Mouse (Mus musculus) spleen, postnatal 36 days (tissue): ENCODE results near the gene Tmem145.
"Not testable (repeated sequence)": the region's sequence is repeated elsewhere in the genome, so short reads cannot be mapped to it uniquely, and the experiment has no call there.

ENCODE experiments used
- DNase-seq, 2 experiments: peaks; one replicate each; pipeline ENCODE4 v3.0.0; 2022; ENCODE audit warnings: low spot score in 2 of 2, mixed read lengths in 1 of 2

The Tmem145 gene

DNA sequence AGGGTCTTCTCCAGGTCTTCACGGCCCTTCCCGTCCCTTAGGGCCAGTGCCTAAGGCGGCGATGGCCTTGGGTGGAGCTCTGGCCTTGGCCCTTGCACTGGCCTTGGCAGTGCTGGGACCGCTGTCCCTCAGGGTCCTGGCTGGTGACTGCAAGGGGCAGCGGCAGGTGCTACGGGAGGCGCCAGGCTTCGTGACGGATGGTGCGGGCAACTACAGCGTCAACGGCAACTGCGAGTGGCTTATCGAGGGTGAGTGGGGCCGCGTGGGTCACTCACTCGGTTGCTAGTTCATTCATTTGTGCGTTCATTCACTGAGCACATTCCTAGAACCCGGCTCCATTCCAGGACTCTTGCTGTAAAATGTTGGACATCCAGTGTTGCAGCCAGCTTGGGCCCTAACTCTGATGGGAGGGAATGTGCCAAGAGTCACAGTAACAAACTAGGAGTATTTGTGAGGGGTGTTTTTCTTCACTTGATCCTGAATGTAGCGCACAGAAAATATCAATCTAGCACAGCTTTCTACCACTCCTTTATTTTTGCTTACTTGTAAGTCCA, 11.6 kb downstream of the Tmem145 start:
- no peak for DNase-seq

DNA sequence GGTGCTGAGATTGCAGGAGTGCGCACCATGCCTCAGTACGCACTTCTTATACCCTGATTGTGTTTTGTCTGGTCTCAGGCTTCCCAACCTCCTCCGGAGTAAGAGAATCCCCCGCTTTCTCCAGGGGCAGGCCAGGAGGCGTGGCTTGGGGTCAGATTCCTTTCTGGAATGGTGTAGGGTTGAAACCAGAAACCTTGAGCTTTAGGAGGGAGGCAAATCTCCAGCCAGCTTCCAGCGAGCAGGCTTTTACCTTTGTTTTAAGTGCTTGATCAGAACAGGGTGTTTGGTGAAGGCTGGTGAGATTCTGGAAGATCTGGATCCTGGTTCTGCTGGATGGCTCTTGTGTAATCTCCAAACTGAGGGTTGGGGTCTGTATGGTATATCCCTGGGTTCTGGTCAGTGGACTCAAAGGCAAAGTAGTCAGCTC, 16.2 kb downstream of the Tmem145 start:
- DNase-seq, result no peak

DNA sequence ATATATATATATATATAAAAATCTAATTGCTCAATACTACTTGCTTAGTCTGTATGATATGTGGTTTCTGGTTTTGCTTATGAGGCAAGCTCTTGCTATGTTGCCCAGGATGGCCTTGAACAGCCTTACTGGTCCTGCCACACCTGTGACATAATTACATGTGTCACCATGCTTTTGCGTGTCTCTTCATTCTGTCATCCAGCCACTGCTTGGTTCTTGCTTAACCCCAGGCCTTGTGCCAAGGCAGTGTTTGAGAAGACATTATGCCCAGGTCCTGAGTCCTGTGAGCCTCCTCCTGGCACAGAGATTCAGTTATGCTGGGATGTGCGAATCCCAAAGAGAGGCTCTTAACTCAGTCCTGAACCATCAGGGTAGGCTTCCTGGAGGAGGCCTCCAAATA, 17.3 kb downstream of the Tmem145 start:
- DNase-seq, result no peak

DNA sequence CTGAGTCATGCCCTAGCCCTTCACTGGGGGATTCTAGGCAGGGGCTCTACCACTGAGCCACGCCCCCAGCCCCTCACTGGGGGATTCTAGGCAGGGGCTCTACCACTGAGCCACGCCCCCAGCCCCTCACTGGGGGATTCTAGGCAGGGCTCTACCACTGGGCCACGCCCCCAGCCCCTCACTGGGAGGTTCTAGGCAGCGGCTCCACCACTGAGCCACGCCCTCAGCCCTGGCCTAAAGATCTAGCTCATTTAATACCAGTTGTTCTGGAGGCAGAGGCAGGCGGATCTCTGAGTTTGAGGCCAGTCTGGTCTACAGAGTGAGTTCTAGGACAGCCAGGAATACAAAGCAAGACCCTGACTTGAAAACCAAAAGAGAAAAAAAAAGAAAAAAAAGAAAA, 19.5 kb downstream of the Tmem145 start:
- not testable (repeated sequence) for DNase-seq

DNA sequence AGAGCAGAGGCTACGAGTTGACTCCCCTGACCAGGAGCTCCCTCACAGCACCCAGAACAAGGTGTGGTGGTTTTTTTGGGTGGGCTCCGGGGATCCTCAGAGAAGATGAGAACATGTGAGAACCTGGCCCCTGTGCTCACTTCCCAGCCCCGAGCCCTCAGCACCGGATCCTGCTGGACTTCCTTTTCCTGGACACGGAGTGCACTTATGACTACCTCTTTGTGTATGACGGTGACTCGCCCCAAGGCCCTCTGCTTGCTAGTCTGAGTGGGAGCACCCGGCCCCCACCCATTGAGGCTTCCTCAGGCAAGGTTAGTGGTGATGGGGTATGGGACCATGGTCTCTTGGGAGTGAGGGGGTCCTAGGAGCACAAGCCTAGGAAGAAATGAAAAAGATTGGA, 20.3 kb downstream of the Tmem145 start:
- no peak for DNase-seq

DNA sequence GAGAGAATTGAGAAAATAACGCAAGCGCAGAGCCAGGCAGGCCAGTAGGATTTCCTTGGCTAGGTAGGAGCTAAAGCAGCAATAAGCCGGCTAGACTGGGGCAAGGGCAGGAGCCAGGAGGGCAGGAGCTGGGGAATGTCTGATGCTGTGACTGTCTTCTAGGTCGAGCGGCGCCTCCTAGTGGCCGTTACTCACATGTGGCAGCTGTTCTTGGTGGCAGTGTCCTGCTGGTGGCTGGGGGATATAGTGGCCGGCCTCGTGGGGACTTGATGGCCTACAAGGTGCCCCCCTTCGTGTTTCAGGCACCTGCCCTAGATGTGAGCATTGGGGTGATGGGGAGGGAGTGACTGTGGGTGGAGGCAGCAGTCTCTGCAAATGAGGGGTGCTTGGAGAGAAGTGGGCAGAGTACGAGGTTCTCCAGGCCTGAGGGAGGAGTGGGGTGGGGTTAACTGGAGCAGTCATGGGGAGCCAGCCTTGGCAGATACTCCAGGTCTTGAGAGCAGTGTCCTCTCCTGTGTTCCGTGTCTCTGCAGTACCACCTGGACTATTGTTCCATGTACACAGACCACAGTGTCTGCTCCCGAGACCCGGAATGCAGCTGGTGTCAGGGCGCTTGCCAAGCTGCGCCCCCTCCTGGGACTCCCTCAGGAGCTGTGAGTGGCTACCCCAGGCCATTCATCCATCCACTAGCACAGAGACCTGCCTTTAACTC, 27.8 kb downstream of the Tmem145 start:
- peak; percentile 68 to 70 for DNase-seq

DNA sequence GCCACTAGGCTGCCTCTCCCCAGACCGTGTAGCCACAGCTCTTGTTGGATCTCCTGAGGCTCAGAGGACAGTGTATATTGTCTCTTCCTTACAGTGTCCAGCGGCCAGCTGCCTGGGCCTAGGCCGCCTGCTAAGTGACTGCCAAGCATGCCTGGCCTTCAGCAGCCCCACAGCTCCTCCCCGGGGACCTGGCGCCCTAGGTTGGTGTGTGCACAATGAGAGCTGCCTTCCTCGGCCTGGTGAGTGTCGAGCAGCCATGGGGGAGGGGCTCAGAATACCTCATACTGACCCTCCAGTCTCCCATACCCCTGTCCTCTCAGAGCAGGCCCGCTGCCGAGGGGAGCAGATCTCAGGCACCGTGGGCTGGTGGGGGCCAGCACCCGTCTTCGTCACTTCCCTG, 28.6 kb downstream of the Tmem145 start:
- no peak for DNase-seq

DNA sequence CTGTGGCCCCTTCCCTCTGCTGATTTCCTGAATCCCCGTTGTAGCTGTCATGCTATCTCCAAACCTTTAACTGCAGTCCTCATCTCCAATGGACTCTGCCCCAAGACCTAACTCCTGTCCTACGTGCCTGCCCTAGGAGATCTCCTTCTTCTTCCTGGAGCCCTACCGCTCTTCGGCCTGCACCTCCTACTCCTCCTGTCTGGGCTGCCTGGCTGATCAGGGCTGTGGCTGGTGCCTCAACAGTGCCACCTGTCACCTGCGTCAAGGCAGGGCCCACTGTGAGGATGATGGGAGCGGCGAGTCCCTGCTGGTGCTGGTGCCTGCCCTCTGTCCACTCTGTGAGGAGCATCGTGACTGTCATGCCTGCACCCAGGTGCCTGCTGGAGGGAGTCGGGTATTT, 33.4 kb downstream of the Tmem145 start:
- DNase-seq, result no peak

DNA sequence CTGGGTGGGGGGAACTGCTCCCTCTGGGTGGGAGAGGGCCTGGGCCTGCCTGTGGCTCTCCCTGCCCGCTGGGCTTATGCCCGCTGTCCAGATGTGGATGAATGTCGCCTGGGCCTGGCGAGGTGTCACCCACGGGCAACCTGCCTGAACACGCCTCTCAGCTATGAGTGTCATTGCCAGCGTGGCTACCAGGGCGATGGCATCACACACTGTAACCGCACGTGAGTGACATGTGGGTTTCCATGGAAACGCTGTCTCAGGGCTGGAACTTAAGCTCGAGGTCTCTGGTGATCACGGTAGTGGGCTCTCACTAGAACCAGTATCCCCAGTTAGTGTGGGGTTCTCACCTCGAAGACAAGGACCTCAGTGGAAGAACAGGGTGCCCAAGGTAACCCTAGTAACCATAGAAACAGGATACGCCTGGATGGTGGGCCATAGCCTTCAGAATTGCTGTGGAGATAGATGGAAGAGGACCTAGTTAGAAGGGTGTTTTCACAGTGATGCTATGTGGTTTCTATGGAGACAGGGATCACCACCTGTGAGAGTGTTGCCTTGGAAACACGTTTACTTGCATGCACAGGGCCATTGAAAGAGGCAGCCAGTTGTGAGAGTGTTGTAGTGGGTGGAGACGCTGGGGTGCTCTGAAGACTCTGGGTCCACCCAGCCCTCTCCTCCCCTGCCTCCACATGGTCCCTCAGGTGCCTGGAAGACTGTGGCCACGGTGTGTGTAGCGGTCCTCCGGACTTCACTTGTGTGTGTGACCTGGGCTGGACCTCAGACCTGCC, 35.3 kb downstream of the Tmem145 start:
- DNase-seq, result no peak

DNA sequence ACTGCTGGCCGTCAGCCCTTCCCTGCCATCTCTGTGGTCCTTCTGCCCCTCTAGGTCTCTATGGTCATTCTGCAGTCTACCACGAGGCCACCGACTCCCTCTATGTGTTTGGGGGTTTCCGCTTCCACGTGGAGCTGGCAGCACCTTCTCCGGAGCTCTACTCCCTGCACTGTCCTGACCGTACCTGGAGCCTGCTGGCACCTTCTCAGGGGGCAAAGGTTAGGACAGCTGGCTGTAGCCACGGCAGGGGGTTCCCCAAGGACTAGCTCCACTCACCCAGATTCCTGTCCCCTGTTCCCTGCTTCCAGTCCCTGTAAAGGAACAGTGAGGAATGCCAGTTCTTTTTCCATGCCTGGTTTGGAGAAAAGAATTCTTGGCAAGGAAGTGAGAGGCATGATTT, 43.0 kb downstream of the Tmem145 start:
- DNase-seq, result no peak

DNA sequence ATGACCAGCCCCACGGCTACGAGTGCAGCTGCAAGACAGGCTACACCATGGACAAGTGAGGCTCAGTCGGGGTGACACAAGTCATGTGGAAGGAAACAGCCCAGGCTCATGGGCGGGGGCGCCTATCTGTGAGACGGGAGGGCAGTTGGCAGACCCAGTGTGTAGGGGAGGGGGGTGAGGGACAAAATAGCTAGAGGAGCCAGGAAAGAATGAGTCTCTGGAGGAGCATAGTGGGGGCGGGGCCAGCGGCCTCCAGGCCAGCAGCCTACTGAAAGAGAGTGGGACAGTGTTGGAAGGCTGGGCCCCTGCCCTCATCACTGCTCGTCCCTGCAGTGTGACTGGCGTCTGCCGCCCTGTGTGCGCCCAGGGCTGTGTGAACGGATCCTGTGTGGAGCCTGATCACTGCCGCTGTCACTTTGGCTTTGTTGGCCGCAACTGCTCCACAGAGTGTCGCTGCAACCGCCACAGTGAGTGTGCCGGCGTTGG, 52.9 kb downstream of the Tmem145 start:
- no peak for DNase-seq

DNA sequence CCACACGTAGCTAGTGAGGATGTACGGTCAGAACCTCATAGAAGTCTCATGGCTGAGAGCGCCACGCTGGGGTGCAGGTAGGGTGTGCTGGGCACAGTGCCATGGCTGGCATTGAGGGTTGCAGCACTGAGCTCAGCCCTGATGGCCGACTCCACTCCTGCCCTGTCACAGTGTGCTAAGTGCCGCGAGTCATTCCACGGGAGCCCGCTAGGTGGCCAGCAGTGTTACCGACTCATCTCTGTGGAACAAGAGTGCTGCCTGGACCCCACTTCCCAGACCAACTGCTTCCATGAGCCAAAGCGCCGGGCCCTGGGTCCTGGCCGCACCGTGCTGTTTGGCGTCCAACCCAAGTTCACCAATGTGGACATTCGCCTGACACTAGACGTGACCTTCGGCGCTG, 57.2 kb downstream of the Tmem145 start:
- no peak for DNase-seq

DNA sequence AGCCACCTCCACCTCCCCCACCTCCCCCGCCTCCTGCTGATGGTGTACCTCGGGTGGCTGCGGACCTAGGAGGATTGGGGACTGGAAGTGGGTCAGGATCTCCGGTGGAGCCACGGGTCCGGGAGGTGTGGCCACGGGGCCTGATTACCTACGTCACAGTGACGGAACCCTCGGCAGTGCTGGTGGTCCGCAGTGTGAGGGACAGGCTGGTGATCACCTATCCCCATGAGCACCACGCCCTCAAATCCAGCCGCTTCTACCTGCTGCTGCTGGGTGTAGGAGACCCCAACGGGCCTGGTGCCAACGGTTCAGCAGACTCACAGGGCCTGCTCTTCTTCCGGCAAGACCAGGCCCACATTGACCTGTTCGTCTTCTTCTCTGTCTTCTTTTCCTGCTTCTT, 57.7 kb downstream of the Tmem145 start:
- DNase-seq, result no peak
